Mouse (Mus musculus): ENCODE data around the gene Fcrlb.
"Not testable (repeated sequence)": the region's sequence is repeated elsewhere in the genome, so short reads cannot be mapped to it uniquely, and the experiment has no call there.

Gene Fcrlb

DNA sequence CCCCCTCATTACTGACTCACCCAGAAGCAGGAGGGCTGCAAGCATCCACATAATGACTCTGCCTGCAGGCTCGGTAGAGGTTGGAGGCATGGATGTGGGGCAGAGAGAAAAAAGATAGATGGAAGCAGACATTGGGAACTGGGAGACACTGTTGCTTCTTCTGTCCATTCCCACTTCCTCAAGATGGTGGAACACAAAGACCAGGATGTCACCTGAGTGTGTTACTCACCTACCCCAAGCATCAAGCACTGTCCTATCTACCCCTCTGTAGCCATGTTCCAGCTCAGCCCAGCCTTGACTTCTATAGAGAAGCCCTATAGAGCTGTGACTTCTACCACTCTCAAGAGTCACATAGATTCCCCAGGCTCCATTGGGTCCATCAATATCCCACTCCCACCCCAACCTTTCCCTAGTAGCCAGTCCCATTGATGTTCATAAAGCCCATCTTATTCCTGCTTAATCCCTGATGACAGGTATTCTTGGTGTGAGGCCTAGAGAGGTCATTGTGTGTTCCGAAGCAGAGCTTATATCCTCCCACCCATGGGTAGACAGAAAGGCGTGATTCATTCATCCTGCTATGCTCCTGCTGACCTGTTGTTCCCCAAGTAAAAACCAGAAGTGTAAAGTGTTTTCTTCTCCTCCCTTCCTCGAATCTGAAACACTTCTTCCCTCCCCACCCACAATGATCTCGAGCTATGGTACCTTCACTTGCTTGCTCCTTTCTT, at the start of gene Fcrlb:
TSS of gene Fcrlb (minus strand) at position 51 of the 725 bp plus-strand sequence.
- no peak for DNase-seq

DNA sequence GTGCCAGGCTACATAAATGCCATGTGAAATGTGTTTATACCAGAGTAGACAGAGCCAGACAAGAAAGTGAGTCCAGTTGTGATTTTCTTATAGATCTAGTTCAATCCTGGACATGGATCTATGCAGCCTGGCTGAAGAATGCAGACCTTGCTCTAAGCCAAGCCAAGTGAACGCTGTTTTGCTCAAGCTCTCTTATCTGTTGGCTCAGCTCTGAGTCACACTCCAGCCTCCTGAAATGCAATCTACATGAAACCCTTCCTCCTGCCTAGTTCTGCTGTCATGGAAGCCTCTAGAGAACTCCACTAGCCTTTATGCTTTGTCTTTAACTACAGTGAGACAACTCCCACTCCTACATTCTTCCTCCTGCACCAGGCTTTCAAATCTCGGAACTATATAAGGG, 49.6 kb upstream of the Fcrlb start:
- no peak for DNase-seq

DNA sequence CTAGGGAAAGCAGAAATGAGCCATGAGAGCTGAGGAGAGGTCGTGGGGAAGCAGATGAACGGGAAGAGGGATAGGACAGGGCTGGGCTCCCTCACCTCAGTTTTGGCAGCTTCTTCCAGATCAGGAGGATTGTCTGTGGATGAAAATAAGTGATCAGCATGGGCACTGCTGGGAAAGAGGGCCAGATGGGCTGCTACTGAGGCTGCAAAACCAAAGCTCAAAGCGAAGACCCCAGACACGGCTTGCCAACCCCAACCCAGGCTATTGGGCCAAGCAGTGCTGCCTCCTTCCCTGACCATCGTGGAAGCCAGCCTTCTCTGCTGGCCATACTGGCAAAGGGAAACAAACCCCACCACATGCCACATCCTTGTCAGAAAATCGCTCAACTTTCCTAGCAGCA, 48.4 kb upstream of the Fcrlb start:
- DNase-seq: no peak

DNA sequence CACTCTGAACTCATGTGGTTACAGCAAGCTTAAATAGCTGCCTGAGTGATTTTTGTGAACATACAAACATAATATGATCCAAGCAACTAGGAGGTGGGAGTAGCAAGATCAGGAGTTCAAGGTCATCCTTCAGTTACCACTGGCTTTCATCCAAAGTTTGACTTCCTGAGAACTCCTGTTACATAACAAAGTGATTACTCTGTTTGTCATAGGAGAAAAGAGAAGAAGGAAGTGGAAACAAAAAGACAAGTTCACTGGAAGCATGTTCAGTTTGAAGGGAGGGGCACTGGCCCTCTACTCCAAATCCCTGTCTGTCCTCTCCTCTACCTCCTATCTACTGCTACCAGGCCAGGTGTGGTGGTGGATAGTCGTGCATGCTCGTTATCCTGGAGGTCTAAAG, 47.0 kb upstream of the Fcrlb start:
- DNase-seq: no peak

DNA sequence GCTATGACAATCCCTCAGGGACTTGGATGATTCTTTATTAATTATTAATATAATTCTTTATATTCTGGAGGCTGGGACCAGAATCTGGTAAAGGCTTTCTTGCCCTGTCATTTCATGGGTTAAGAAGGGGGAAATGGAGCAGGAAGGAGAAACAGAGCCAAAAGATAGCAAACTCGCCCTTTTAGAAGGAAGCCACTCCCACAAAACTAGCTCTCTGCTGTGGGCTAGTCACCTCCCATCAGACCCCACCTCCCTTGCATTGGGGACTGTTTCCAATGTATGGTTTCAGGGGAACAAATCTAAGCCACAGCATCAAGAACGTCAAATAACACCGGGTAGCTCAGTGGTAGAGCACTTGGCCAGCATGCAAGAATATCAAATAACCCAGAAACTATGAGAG, 45.5 kb upstream of the Fcrlb start:
- DNase-seq: no peak

DNA sequence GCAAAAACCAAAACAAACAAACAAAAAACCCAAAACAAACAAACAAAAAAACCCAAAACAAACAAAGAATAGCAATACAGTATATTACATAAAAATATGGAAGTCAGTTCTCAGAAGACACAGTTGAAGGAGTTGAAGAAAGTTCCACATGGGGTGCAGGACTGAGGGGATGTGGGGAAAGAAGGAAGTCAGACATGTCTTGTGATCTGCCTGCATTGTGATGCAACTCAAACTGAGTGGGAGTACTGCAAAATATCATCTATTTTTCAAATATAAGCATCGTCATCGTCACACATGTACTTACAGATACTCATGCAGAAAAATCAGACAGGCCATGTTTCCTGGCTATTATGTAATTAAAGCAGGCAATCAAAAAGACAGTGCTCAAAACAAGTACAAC, 40.5 kb upstream of the Fcrlb start:
- DNase-seq: no peak

DNA sequence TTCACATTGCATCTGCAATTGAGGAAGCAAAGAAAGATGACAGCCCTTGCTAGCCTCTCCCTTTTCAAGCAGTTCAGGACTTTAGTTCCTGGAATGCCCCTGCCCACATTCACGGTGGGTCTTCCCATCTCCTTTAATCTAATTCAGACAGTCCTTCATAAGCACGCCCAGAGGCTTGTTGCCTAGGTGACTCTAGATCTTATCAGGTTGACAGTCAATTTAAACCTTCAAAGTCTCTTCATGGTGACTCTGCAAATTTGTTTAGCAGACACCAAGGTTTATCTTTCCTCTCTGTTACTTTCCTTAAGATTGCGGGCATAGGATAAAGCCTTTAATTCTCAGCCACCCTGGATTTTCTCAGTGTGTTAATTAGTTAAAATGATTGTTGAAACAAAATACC, 38.0 kb upstream of the Fcrlb start:
- no peak for DNase-seq

DNA sequence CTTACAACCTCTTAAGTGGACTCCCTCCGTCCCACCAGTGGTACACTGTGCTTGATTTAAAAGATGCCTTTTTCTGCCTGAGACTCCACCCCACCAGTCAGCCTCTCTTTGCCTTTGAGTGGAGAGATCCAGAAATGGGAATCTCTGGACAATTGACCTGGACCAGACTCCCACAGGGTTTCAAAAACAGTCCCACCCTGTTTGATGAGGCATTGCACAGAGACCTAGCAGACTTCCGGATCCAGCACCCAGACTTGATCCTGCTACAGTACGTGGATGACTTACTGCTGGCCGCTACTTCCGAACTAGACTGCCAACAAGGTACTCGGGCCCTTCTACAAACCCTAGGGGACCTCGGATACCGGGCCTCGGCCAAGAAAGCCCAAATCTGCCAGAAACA, 32.2 kb upstream of the Fcrlb start:
- not testable (repeated sequence) for DNase-seq

DNA sequence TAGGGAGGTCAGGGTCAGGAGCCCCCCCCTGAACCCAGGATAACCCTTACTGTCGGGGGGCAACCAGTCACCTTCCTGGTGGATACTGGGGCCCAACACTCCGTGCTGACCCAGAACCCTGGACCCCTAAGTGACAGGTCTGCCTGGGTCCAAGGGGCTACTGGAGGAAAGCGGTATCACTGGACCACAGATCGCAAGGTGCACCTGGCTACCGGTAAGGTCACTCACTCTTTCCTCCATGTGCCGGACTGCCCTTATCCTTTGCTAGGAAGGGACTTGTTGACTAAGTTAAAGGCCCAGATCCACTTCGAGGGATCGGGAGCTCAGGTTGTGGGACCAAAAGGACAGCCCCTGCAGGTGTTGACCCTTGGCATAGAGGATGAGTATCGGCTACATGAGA, 31.4 kb upstream of the Fcrlb start:
- not testable (repeated sequence) for DNase-seq

DNA sequence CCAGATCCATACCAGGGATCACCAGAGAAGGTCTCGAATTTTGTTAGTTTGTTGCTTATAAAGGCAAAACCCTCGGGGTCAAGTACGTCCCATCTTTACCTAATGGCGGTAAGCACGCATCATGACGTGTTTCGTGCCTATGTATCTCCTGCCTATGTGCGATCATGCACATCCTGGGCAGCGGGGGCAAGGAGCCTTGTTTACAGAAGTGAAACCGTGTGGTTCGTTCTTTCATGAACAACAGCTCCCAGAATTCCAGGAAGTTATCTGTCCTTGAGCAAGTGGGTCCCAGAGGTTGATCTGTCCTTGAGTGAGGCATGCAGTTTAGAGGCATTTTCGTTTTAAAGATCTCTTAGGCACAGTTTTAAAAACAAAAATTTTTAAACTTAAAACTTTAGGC, 26.5 kb upstream of the Fcrlb start:
- peak; percentile 32 for DNase-seq

DNA sequence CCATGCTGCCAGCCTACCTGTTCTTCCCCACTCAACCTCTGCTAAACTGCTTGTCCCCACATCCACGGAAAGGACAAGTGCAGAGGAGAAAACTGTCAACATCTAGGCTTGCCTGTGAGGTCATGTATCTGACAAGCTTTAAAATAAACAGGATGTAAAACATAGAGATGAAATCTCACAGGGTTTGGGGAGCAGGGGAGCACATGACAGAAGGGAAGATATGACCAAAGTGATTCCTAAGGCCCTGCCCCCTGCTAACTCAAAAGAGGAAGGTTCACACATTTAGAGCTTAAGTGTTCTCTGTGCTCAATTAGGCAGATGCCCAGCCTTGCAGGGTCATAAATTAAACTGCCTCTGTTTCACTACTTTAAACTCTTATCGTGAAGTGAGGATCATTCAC, 21.6 kb upstream of the Fcrlb start:
- no peak for DNase-seq

DNA sequence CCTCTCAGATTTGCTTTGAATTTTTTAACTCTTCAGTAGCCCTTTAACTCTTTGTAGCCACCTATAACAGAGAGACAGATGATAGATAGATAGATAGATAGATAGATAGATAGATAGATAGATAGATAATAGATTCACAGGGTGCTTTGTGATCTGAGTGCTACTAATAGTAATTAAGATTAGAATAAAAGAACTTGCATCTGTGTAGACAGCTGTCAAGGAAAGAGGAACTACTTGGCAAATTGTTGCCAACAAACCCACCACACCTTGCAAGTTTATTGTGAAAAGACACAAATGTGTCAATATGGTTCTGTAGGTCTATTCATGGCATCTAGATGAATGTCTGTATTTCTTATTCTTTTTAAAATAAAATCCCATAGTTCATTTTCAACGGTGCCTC, 21.2 kb upstream of the Fcrlb start:
- no peak for DNase-seq

DNA sequence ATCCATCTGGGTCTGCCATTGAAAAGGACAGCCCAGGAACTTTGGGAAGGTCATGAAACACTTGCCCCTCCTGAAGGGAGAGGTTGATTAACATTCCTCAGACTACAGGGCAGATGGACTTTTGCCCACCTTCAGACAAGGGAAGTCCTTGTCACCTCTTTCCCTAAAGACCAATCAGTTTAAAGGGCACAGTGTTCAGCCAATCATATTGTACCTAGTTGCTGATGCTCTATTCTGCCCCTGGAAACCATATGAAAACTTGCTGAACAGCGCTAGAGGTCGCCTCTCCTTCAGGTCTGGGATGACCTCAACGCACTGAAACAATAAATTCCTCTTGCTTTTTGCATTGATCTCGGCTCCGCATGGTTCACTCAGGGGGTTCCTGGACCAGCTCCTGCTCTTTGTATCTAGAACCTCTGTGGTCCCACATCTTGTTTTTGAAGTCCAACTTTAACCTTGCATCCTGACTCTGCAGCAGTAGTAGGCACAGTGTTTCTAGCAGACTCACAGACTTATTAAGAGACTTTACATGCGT, 20.7 kb upstream of the Fcrlb start:
- DNase-seq: no peak

DNA sequence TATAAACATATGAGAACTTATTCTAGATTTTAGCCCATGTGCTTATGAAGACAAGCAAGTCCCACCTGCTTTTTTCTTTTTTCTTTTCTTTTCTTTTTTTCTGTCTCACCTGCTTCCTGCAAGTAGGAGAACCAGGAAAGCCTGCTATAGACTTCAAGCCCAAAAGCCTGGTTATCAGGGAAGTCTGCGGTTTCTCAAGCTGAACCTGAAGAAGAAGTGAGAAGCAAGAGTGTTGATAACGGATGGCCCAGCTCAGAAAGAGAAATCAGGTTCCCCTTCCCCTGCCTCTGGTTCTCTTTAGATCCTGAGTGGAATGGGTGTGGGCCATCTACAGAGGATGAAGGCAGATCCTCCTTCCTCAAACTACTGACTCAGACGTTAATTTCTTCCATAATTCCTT, 19.3 kb upstream of the Fcrlb start:
- DNase-seq: no peak

DNA sequence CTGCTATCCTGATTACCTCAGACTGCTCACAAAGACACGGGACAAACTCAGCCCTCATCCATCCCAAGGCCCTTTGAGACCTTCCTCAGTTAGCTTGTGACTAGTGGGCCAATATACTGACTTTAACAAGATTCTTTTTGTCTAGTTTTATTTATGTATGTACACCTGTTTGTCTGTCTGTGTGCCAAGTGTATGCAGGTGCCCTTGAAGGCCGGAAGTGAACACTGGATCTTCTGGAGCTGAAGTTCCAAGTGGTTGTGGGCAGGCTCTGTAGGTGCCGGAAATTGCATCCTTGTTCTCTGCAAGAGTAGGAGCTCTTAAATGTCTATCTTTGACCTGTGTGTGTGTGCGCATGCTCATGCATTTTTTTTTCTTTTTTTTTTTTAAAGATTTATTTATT, 16.5 kb upstream of the Fcrlb start:
- no peak for DNase-seq

DNA sequence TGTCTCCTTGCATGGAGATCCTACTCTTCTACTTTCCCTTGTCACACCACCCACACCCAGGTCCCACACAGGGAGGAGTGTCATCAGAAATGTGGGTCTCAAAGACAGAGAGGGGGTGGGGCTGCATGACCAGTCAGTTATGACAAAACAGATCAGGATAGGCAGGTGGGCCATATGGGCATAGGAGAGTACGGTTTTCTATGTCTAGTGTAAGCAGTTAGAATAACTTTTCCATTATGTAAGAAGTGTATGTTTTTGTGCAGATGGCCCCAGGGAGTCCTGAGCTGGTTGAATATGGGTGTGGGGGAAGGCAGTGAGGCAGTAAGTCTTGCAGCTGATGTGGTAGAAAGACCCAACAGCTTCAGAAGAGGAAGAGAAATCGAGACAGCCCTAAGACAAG, 15.7 kb upstream of the Fcrlb start:
- no peak for DNase-seq

DNA sequence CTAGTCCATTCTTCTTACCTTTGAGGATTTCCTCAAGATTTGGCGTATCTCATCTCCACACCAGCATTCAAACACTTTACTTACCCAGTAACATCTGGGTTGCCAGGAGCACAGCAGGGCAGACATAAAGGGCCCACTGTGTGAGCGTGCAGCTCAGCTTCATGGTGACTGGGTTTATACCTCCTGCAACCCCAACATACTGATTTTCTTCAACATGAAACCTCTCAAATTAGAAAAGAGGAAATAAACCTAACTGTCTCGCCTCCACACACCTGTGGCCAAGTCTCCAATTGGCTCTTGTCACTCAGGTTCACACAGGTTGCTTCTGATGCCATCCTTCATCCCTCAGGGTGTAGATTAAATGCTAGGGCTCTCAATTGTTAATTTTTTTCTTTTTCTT, 14.6 kb upstream of the Fcrlb start, which contains the start of gene Fcrla:
TSS of gene Fcrla (minus strand) at position 206 of the 400 bp plus-strand sequence.
- no peak for DNase-seq

DNA sequence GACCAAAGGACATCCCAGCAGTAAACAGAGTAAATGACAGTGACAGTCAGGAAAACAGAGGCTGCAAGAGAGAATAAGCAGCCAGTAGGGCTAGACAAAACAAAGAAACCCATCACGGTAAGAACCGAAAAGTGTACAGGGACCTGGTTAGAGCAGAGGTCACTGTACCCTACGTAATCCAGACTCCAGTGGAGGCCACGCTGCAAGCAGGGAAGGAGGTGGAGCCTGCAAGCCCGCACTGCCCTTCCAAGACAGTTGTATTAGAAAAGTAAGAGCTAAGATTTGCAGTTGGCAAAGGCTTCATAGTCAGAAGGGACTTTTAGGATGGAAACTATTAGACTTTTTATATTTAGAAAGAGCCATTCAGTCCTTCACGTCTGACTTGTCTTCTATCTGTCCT, 14.2 kb upstream of the Fcrlb start:
- DNase-seq: no peak

DNA sequence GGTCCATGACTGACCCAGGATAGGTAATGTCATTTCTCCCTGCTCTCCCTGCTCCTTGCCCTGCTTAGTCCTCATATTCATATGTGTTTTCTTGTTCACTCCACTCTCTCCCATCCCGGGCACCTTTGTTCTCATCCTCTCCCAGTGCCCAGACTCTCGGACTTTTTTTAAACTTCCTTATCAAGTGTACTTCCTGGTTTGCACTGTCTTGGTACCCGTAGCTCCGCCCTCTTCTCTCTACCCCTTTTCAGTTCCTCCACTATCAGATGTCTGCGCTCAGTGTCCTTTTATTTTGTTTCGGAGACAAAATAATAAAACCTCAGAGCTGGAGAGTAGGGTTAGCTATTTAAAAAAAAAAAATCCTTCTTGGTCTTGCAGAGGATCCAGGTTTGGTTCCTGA, 11.7 kb upstream of the Fcrlb start:
- DNase-seq: peak; percentile 53

DNA sequence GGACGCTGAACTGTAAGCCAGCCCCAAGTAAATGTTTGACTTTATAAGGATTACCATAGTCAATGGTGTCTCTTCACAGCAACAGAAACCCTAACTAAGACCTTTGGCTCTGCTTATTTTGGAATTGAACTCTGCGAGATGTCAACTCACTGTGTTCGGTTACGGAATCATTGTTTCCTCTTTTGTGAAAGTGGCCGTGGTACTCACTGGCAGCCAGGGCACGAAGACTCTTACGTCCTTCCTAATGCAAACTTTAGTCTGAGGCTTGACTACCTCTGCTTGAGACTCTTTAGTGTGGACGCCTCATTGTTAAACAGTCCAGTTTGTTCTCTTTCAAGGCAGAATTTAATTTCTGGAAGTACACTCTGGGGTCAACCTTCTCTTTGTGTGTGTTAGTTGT, 6.6 kb upstream of the Fcrlb start:
- DNase-seq: no peak

DNA sequence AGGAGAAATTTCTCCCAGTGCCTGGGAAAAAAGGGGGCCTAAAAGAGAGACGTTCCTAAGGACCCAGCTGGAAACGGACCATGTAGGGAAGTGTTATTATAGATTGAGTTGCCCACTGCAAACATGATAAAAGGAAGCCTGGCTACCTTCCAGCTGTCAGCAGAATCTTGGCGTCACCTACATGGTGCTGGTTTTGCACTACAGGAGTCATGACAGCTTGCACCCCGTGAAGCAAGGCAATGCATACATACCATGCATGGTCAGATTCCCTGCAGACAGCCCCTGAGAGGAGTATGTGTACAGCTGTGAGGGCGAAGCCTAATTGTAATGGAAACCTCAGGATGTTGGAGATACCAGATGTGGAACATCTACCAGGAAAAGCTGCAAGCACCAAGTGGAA, 2.9 kb upstream of the Fcrlb start:
- DNase-seq: no peak

DNA sequence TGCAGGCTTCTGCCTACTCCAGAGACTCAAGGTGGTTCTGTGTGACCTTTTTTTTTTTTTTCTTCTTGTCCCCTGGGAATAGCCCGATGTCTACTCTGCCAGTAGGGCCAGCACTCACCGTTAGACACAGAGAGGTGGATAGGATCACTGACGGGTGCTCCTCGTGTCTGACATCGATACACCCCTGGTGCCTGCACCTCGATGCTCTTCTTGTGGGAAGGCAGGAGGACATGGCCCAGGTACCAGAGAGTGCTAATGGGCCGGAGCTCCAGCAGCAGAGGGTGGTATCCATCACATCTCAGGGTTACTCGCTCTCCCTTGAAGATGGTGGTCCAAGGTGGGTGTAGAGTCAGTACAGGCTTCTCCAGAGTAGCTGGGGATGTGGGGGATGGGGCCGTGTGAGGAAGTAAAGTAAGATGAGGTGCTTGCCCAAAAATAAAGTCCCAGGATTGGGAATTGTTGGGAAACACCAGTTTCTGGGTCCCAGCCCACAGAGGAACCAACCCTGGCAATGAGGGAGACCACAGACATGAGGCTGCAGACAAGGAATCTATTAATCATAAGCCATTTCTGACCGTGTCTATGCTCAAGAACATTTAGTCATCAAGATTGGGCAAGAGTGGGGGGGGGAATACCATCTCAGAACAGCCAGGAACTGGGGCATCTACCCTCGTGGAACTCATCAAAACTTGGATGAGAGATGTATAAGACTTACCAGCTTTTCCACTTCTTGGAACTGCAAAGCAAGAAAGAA, 657 bp downstream of the Fcrlb start:
- no peak for DNase-seq

DNA sequence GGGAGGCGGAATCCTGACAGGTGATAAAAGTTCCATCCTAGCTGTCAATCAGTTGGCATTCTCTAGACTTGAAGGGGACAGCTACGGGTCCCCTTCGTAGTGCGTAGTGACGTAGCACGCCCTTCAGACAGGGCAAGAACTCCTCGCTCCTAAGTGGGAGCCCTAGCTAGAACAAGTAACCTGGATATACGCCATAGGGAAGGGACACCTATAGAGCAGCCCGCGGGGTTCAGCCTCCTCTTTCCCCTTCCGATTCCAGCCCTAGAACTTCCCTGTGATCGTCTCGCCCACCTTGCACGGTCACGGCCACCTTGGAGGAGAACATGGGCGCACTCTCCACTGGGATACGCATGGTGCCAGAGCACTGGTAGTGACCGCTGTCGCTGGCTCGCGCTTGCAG, 4.4 kb downstream of the Fcrlb start:
- DNase-seq: no peak

DNA sequence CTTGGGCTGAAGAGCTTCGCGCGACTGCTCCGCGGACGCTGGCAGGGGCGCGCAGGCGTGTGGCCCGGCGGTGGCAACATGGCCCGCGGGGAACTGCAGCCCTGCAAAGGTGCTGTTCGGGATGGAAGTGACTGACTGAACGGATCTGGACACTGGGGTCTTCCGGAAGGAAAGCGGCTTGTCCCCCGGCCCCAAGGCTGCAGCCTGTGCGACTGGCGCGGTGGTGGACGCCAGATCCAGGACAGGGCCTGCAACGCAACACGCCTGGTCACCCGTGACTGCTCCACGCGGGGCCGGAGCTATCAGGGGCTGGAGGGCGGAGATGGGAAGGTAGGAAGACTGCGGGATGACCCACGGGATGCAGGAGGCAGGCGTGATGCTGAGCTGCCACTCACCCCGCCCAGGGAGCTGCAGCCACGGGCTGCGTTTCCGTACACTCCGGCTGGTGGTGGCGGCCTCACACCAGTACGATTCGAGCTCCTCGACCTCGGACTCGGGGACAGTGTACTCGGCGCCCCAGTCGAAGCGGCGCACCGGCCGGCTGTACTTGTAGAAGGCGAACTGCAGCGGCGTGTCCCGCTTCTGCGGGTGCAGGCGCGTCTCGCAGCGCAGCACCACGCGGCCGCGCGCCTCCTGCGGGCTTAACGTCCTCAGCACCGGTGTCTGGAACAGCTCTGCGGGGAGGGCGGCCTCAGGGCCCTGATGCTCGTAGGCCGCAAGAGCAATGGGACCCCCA, 5.1 kb downstream of the Fcrlb start:
- no peak for DNase-seq
